Mouse (Mus musculus): ENCODE data around the gene Cldn18.

The Cldn18 gene

DNA sequence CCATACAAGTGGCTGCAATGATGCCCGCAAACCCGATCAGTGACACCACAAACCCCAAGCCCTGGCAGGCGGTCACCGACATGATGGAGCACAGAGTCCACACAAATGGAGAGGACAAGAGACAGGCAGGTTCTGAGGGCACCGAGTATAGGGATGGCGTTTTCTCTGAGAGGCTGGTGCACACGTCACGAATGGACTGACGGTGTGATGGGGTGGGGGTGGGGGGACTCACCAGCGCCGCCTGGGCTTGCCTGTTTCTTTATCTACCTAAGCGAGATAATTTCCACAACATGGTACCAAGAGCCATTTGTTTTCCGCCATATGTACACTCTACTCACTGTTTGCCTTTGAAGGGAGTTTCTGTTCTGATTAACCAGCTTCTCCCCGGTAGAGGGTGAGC is at the start of gene Cldn18:
Cldn18 (minus strand) TSS at position 134 of the 400 bp plus-strand sequence.
- DNase-seq (ENCODE audit: low spot score in 2 of 2) = no peak

DNA sequence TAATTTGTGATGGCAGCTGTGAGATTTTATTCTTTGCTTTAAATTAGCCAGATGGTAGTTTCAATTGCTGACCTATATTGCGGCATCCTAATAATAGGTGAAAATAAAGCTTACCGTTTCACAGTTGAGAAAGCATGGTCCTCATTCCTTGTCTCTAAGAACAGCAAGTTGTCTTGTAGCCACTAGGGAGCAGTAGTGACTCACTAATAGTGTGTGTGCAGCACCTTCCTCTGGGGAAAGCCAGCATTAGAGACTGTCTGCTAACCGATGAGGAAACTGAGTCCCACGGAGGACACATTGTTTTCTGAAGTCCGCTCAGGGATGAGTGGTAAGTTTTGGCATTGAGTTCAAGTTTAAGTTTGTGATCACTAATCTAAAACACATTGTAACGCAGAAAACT is 46.5 kb upstream of the Cldn18 start:
- DNase-seq (ENCODE audit: low spot score in 2 of 2) = peak in 1 of 2 experiments; percentile 7

DNA sequence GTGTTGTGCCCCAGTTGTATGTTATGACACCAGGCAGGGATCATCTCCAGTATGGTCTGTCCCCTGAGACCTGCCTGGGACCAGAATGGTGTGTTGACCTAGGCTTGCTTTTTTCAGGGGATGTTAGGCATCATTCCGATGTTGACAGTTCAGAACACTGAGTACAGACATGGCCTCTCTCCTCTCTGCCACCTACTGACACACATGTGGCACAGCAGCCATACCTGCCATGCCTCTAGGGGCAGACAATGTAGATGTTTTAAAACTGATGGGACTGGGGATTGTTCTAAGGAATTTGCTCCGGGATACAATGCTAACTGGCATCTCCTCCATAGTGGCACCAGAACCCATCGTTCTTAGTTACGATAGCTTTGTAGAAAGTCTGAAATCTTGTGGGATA is 33.2 kb upstream of the Cldn18 start:
- no peak for DNase-seq (ENCODE audit: low spot score in 2 of 2)

DNA sequence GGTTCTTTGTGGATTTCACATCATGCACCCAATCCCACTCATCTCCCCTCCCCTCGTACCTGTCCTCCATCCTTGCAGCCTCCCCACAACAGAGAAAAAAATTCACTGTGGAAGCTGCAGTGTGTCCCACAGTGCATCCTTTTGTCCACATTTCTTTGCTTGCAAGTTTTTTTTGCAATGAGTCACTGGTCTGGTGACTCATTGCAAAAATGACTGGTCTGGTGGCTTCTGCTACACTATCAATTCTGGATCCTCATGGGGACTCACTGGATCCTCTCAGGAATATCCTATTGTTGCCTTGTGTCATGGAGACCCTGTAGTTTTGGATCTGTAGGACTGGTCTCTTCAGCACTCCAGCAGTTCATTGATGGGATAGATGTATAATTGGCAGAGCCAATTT is 31.2 kb upstream of the Cldn18 start:
- no peak for DNase-seq (ENCODE audit: low spot score in 2 of 2)

DNA sequence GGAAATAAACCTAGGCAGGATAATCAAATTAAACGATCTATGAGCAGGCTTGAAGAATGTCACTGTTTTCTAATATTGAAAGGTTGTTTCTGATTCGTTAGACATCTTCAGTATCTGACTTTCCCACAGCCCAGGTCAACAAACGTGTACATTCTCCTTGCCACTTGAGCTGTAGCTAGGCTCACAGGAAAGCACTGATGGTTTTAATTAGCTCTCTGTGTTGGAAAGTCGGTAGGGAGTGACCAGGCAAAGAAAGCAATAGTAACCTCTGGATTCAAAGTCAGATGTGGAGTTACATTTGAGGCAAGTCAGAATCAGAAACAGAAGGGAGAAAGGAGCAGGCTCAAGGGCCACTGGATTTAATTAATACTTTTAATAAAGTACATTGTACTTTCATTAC is 30.7 kb upstream of the Cldn18 start:
- no peak for DNase-seq (ENCODE audit: low spot score in 2 of 2)

DNA sequence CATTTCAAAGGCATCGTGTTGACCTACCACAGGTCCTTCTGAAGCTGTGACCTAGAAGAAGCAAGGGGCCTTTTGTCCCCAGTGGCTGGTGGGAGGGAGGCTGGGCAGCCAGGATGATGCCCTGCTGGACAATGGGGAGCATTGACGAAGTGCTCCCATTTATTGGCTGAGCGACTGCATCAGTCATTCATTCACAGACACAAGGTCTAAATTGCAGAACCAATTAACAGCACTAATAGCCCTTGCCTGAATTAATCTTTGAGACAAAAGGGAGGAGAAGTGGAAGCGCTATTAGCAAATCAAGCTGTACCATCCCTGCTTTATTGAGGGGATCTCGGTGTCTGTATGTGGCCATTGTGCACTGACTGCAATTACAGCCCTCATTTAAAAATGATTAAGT is 27.5 kb upstream of the Cldn18 start:
- DNase-seq (ENCODE audit: low spot score in 2 of 2) = peak; percentile 18 to 61

DNA sequence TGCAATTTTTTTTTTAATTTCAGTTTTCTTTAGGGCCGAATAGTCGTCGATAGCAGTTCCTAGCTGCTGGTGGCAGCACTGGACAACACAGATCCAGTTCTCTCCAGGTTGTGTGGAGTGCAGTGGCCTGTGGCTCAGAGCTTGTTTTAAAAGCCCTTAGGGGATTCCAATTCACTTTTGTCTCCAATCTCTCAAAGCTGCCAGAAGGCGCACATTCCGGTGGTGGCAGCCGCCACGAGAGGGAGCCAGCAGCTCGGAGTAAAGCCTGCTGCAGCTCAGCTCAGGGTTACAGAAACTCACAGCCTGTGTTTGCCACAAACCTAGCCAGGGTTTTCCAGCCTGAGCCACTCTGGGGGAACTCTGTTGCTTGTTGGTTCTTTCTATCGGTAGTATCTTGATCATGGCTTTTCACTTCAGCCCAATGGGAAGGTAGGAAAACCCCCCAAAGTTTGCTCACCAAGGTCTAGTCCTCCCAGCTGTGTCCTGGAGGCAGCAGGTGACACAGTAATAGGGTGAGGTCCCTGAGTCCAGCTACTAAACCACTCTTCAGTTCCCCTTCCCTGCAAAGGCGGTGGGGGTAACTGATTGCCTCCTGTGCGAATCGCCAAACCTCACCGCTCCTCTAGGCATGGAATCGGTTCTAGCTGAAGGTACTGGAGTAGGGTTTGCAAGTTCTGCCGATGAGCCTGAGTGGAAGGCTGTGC is 13.0 kb upstream of the Cldn18 start:
- DNase-seq (ENCODE audit: low spot score in 2 of 2) = peak; percentile 35 to 74

- no peak for DNase-seq (ENCODE audit: low spot score in 2 of 2)
Measured at GRCm38 (mm10) chr9:99727819-99728218, 10.8 kb upstream of the Cldn18 start.

DNA sequence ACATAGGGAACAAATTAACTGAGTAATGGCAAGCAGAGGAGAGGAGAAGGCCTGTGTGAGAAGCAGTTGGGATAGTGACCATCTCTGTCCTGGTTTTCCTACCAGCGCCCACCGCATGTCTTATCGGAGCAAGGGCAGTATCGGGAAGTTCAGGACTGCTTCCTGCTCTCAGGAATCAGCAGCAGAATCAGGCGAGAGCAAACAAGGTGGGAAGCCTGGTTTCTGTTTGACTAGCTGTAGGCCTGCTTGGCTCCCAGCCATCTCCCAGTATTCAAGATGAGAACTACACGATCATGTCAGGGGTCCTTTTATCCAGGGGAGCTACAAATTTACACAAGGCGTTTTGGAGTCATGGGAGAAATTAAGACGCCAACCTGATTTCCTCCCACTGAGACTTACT is 8.2 kb upstream of the Cldn18 start:
- no peak for DNase-seq (ENCODE audit: low spot score in 2 of 2)

GRCm38 (mm10) chr9:99720011-99720410 is 2.9 kb upstream of the Cldn18 start:
- no peak for DNase-seq (ENCODE audit: low spot score in 2 of 2)

DNA sequence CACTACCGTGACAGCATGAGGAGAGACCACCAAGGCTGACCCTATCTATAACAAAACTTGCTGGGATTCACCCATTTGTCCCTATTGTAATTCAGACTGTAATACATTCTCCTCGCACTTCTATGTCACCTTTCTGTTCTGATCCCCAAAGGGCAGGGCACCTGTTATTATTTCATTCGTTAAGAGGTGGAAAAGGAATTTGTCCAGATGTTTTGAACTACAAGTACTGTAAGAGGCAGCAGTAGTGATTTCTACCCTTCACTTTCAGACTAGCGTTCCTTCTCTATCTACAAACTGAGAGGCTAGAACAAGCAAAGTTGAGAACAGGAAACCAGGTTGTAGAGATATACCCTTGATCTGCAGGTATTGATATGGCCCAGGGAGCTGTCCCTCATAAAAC is 6.8 kb downstream of the Cldn18 start:
- DNase-seq (ENCODE audit: low spot score in 2 of 2) = no peak

DNA sequence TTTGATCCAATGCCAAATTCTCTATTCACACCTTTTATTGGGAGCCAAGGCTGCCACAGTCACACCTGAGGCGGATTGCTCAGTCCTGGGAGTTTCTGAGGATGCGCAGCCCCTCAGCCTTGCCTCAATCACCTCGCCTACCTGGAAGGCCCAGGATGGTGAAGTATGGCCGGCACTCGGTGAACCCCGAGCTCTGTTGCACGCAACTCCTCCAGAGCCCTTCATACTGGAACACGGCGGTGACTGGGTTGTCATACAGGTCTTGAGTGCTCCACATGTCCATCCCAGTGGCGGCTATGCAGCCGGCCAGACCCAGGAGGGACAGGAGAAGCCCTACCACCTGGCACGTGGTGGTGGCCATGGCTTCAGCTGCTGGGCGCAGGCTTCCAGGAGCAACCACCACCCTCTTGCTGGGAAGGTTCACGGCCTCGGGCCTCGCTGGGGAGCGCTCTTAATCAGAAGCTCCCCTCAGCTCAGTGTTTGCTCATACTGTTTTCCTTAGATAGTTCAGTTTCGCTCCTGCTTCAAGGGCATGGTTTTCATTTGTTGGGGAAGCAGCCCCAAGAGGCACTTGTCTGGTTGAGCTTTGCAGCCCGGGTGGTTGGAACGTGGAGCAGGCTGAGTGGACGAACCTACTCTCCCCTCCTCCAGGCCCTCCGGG is 7.3 kb downstream of the Cldn18 start:
- DNase-seq (ENCODE audit: low spot score in 2 of 2) = no peak

- DNase-seq (ENCODE audit: low spot score in 2 of 2) = no peak
Measured at GRCm38 (mm10) chr9:99707425-99708126, 9.5 kb downstream of the Cldn18 start.

DNA sequence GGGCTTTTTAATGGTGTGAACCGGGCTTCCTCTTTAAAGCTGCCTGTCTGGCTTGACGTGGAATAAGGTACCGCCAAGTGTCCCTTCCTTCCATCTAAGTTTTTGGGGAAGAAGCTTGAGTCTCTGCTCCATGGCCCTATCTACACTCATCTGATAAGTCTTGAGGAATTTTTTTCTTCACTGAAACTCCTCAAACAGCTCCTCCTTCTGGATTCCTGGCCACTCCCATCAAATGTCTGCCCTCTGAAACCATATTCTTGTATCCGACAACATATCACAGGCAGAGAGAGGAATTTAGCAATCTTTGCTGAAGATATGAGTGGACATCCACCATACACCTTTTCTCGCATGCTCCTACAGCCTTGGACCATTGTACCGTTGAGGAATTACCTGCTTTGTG is 10.8 kb downstream of the Cldn18 start:
- no peak for DNase-seq (ENCODE audit: low spot score in 2 of 2)

- DNase-seq (ENCODE audit: low spot score in 2 of 2) = no peak
Measured at GRCm38 (mm10) chr9:99703711-99704110, 13.4 kb downstream of the Cldn18 start.

GRCm38 (mm10) chr9:99702215-99702614 is 14.9 kb downstream of the Cldn18 start:
- no peak for DNase-seq (ENCODE audit: low spot score in 2 of 2)

- no peak for DNase-seq (ENCODE audit: low spot score in 2 of 2)
Measured at GRCm38 (mm10) chr9:99701187-99701586, 15.9 kb downstream of the Cldn18 start.

DNA sequence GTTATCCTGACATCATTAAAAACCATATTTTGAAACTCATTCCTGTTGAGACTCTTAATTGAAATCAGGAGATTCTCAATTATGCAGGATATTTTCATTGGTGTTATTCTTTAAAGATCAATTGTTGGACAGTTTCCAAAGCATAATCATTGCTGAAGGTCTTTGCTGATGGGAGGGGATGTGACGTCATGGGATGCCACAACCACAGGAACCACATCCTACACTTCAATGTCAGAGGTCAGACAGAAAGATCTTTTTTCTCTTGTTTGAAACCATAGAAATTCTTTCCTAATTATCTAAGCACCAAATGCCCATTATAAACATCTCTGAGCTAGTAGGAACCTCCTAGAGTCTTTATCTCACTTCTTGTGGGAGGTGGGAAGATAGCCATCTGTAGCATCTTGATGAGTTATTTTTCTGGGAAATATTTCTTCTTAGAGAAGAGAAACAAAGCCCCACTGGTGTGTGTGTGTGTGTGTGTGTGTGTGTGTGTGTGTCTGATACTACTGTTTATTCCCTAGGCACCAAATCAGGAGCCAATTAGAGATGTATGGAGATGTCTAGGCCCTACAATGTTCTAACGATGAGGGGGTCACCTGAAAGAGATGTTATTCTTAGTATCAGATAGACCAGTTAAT is 17.2 kb downstream of the Cldn18 start:
- no peak for DNase-seq (ENCODE audit: low spot score in 2 of 2)

DNA sequence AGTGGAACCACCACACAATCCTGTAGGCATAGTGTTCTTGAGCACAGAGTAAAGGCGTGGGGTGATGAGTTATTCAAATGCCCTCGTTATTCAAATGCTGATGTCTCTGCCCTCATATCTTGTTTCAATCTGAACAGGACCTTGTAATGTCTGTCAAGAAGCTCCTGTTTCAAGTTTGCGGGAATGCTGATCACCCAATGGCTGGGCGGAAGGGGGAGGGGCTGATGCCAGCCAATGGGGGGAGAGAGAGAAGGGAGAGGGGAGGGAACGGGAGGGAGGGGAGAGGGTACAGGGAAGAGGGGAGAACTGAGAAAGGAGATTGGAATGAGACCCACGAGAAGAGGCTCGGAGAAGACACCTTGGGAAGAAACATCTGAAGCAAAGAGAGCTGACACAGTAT is 22.1 kb downstream of the Cldn18 start:
- DNase-seq (ENCODE audit: low spot score in 2 of 2) = no peak

GRCm38 (mm10) chr9:99690386-99690785 is 26.7 kb downstream of the Cldn18 start:
- no peak for DNase-seq (ENCODE audit: low spot score in 2 of 2)

DNA sequence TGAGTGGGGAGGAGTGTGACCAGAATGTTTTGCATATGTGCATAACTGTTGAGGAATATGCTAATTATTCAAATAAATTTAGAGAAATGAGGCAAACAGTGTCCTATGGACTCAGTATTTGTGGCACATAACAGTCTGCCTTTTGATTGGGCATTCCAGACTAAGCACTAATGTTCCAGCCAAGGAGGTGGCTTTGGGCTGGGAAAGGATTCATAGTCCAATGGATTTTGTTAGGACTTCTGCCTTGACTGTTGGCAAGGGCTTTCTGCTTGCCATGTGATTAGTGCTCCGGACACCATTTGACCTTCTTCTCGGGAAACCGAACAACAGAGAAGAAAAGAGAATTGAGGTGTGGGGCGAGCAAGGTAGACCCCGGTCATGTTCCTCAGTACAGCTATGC is 27.3 kb downstream of the Cldn18 start:
- no peak for DNase-seq (ENCODE audit: low spot score in 2 of 2)

GRCm38 (mm10) chr9:99685536-99686231 is 31.4 kb downstream of the Cldn18 start:
- no peak for DNase-seq (ENCODE audit: low spot score in 2 of 2)
